Mouse (Mus musculus): ENCODE measurements at regions not wholly inside any gene's neighbourhood (a gene's known extent, or its start where the extent isn't known, plus 50 kb on each side); places are given as distances from the start of the nearest gene placed in this dataset.

- H3K4me1 ChIP-seq (ENCODE audit: control insufficient read depth in 1 of 2, insufficient read depth in 2 of 2), result peaks cover 2 to 5% of the 10 kb centered on the region in 2 experiments; a peak in 2 of 4 replicates
- H3K79me2 ChIP-seq (replicated peaks; ENCODE audit: control insufficient read depth, extremely low read depth, insufficient read depth, poor library complexity, severe bottlenecking), result no peaks in the 10 kb centered on the region
- TF ChIP-seq ZNF384 (IDR thresholded peaks at IDR 0.05; ENCODE audit: low read depth, low read length) (no peak), MAZ (IDR thresholded peaks at IDR 0.05; ENCODE audit: low read depth, low read length) (no peak), JUND (conservative IDR thresholded peaks at IDR 0.05; ENCODE audit: low read depth, low read length) (no peak), CHD1 (IDR thresholded peaks at IDR 0.05; ENCODE audit: low read depth, low read length) (no peak), SIN3A (IDR thresholded peaks at IDR 0.05; ENCODE audit: low read length) (no peak), ZKSCAN1 (IDR thresholded peaks at IDR 0.05; ENCODE audit: borderline replicate concordance, low read depth, low read length) (no peak), MEF2A (IDR thresholded peaks at IDR 0.05; ENCODE audit: borderline replicate concordance, low read depth, low read length) (no peak)
- dilution Hi-C loops (cut with MboI; ENCODE audit: extremely low pct_ligation_motif_present, extremely low pct_unique_long_range_greater_than_20kb, low sequenced_read_pairs), result no loop called here
- no peaks in the 10 kb centered on the region for H3K27me3 ChIP-seq (replicated peaks)
- H3K9me3 ChIP-seq (replicated peaks; ENCODE audit: low read length), result no peaks in the 10 kb centered on the region
- H3K4me3 ChIP-seq (replicated peaks in 1 of 3; ENCODE audit: low read depth in 2 of 3, low read length in 2 of 3, poor library complexity in 1 of 3), result no peak overlapping the region
- no peak overlapping the region for H3K4me2 ChIP-seq (ENCODE audit: insufficient read depth, low read depth, poor library complexity, severe bottlenecking)
- no peaks in the 10 kb centered on the region for H3K36me3 ChIP-seq (replicated peaks in 1 of 2; ENCODE audit: control insufficient read depth in 1 of 2, insufficient read depth in 1 of 2, low read length in 1 of 2)
- DNase-seq (ENCODE audit: extremely low read depth), result no peak
- H3K9ac ChIP-seq (ENCODE audit: insufficient read depth, low read depth), result no peak overlapping the region
- in situ Hi-C loops (cut with MboI; ENCODE audit: low pct_ligation_motif_present, low pct_unique_long_range_greater_than_20kb, low sequenced_read_pairs), result no loop called here
- no peak overlapping the region for H3K27ac ChIP-seq (ENCODE audit: insufficient read depth, low read depth)
These were observed 677.9 kb downstream of the Hace1 start for GRCm38 (mm10) chr10:46255575-46255974.

- TF ChIP-seq MEF2A (IDR thresholded peaks at IDR 0.05; ENCODE audit: borderline replicate concordance, low read depth, low read length) (no peak), MAFK (IDR thresholded peaks at IDR 0.05; ENCODE audit: insufficient replicate concordance, low read length) (no peak), ZNF384 (IDR thresholded peaks at IDR 0.05; ENCODE audit: low read depth, low read length) (no peak), E2F4 (IDR thresholded peaks at IDR 0.05; ENCODE audit: insufficient replicate concordance, low read depth, low read length) (no peak), GABPA (IDR thresholded peaks at IDR 0.05; ENCODE audit: insufficient replicate concordance, low read depth, low read length) (no peak), RAD21 (IDR thresholded peaks at IDR 0.05; ENCODE audit: low read depth, low read length) (no peak), NELFE (IDR thresholded peaks at IDR 0.05; ENCODE audit: low read depth, low read length) (no peak), JUND (conservative IDR thresholded peaks at IDR 0.05; ENCODE audit: low read depth, low read length) (no peak), ZMIZ1 (IDR thresholded peaks at IDR 0.05; ENCODE audit: low read depth, low read length) (no peak), EP300 (IDR thresholded peaks at IDR 0.05; ENCODE audit: low read length) (no peak), ZKSCAN1 (IDR thresholded peaks at IDR 0.05; ENCODE audit: borderline replicate concordance, low read depth, low read length) (no peak), MXI1 (IDR thresholded peaks at IDR 0.05; ENCODE audit: low read depth, low read length) (no peak), MAZ (IDR thresholded peaks at IDR 0.05; ENCODE audit: low read depth, low read length) (no peak), MAX (IDR thresholded peaks at IDR 0.05; ENCODE audit: low read length) (no peak), IRF4 (IDR thresholded peaks at IDR 0.05; ENCODE audit: low read depth, low read length) (no peak), POLR2AphosphoS2 (IDR thresholded peaks at IDR 0.05; ENCODE audit: low read depth, low read length) (no peak), TBP (conservative IDR thresholded peaks at IDR 0.05; ENCODE audit: low read depth, low read length) (no peak), SIN3A (IDR thresholded peaks at IDR 0.05; ENCODE audit: low read length) (no peak), CHD1 (IDR thresholded peaks at IDR 0.05; ENCODE audit: low read depth, low read length) (no peak)
- no peak overlapping the region for H3K4me3 ChIP-seq (replicated peaks in 1 of 3; ENCODE audit: low read depth in 2 of 3, low read length in 2 of 3, poor library complexity in 1 of 3)
- no peaks in the 10 kb centered on the region for H3K9me3 ChIP-seq (replicated peaks; ENCODE audit: low read length)
- dilution Hi-C loops (cut with MboI; ENCODE audit: extremely low pct_ligation_motif_present, extremely low pct_unique_long_range_greater_than_20kb, low sequenced_read_pairs) (no loop called here), in situ Hi-C loops (cut with MboI; ENCODE audit: low pct_ligation_motif_present, low pct_unique_long_range_greater_than_20kb, low sequenced_read_pairs) (no loop called here)
- H3K9ac ChIP-seq (ENCODE audit: insufficient read depth, low read depth), result no peak overlapping the region
- H3K36me3 ChIP-seq (replicated peaks in 1 of 2; ENCODE audit: control insufficient read depth in 1 of 2, insufficient read depth in 1 of 2, low read length in 1 of 2), result no peaks in the 10 kb centered on the region
- H3K27ac ChIP-seq (ENCODE audit: insufficient read depth, low read depth), result no peak overlapping the region
- H3K79me2 ChIP-seq (replicated peaks; ENCODE audit: control insufficient read depth, extremely low read depth, insufficient read depth, poor library complexity, severe bottlenecking), result no peaks in the 10 kb centered on the region
- DNase-seq (ENCODE audit: extremely low read depth), result no peak
- H3K27me3 ChIP-seq (replicated peaks), result no peaks in the 10 kb centered on the region
- no peaks in the 10 kb centered on the region for H3K4me1 ChIP-seq (ENCODE audit: control insufficient read depth in 1 of 2, insufficient read depth in 2 of 2)
- H3K4me2 ChIP-seq (ENCODE audit: insufficient read depth, low read depth, poor library complexity, severe bottlenecking), result no peak overlapping the region
These were observed 692.1 kb downstream of the Hace1 start for GRCm38 (mm10) chr10:46269710-46270109.
